Mouse (Mus musculus): ENCODE results near the gene Zfp689.

DNA sequence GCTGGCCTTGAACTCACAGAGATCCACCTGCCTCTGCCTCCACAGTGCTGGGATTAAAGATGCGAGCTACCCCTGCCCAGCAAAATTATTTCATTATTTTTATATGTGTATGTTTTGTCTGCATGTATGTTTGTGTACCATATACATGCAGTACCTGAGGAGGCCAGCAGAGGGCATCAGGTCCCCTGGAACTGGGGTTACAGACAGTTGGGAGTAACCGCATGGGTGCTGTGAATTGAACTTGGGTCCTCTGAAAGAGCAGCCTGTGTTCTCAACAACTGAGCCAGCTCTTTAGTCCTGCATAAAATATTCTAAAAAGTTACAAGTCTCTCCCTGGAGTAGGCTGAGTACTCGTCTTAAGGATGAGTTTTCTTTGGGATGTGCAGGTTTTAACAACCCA, 11.2 kb downstream of the Zfp689 start:
- TF ChIP-seq CTCF (IDR thresholded peaks at IDR 0.05; ENCODE audit: borderline replicate concordance, insufficient read depth, low read length) = no peak
- TF ChIP-seq POLR2A (IDR thresholded peaks at IDR 0.05; ENCODE audit: low read depth, low read length) = no peak

All from embryonic fibroblast, embryonic 13.5 days (primary cell).